Mouse (Mus musculus) hindbrain, embryonic 12.5 days (tissue): ENCODE measurements around the gene Bicral. TPM values are rescaled to one million over a fixed set of nuclear protein-coding genes. Genes with fewer than 3 reads are reported as not detected.
"Not testable (repeated sequence)": the region's sequence is repeated elsewhere in the genome, so short reads cannot be mapped to it uniquely, and the experiment has no call there.

Experiments
- ATAC-seq: fragments of 200-750 bp; cut with Nextera tagmentation; 2 replicates; pipeline ENCODE4 v1.8.0; 2017; ENCODE audit warnings: moderate TSS enrichment; ENCODE audit not compliant: low FRiP score
- H3K27ac ChIP-seq: fragments of 300-500 bp; sonication (generic); 2 replicates; pipeline ENCODE4 v1.5.1; 2016; ENCODE audit warnings: mild to moderate bottlenecking
- H3K27me3 ChIP-seq: fragments of 300-500 bp; sonication (generic); 2 replicates; pipeline ENCODE4 v1.6.1; 2016; ENCODE audit warnings: mild to moderate bottlenecking
- H3K36me3 ChIP-seq: fragments of 300-500 bp; sonication (generic); 2 replicates; pipeline ENCODE4 v1.6.1; 2016; ENCODE audit warnings: mild to moderate bottlenecking
- H3K4me1 ChIP-seq: fragments of 300-500 bp; sonication (generic); 2 replicates; pipeline ENCODE4 v1.6.1; 2016
- H3K4me2 ChIP-seq: fragments of 300-500 bp; sonication (generic); replicated peaks from 2 replicates; pipeline ENCODE4 v1.6.1; 2016; ENCODE audit warnings: mild to moderate bottlenecking
- H3K4me3 ChIP-seq: fragments of 300-500 bp; sonication (generic); 2 replicates; pipeline ENCODE4 v1.5.1; 2016; ENCODE audit warnings: mild to moderate bottlenecking
- H3K9ac ChIP-seq: fragments of 300-500 bp; sonication (generic); 2 replicates; pipeline ENCODE4 v1.6.1; 2016; ENCODE audit warnings: mild to moderate bottlenecking, moderate library complexity
- H3K9me3 ChIP-seq: fragments of 300-500 bp; sonication (generic); replicated peaks from 2 replicates; pipeline ENCODE4 v1.6.1; 2016; ENCODE audit warnings: mild to moderate bottlenecking
- WGBS: fragments of 180-500 bp; shearing (Covaris S2); methylation state at CpG from one replicate; pipeline ENCODE4 v1.1.7; 2016; 5-methylcytosine and 5-hydroxymethylcytosine counted together
- polyA plus RNA-seq: library from polyadenylated mRNA; unstranded; fragments of >200 nt; fragmentation: Nextera tagmentation; extraction: Ambion mirVana; gene quantifications from 2 replicates; pipeline ENCODE4 v1.2.1, GENCODE M21; 2016

Bicral gene
- polyA plus RNA-seq, 1 experiment from 2014 or later, result 7.6 TPM

DNA sequence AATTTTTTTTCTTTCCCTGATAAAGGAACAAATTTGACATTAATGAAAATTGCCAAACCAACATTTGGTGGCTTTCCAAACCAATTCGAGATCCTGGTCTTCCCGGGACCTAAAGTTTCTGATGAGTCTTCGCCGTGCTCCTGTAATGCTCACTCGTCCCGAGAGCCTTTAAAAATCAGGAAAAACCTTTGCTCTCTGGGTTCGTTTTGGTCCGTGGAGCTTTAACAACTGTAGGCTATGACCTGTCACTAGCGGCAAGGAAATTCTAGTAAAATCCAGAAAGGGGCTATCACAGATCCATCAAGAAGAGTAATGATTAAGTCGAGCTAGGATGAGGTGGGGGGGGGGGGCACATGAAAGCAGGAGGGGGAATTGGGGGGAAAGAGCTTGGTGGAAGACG is 76.4 kb downstream of the Bicral start:
- peaks cover 12% of the 10 kb centered on the region for H3K4me1 ChIP-seq
- peak overlapping the region; percentile 69 for H3K4me3 ChIP-seq
- H3K36me3 ChIP-seq, result peaks cover 37% of the 10 kb centered on the region
- H3K9ac ChIP-seq, result peak overlapping the region; percentile 80
- peak overlapping the region; percentile 92 for H3K27ac ChIP-seq
- H3K27me3 ChIP-seq, result no peaks in the 10 kb centered on the region
- no peaks in the 10 kb centered on the region for H3K9me3 ChIP-seq
- WGBS, result 6% methylated on average over 11 of the region's 11 CpGs
- no peak; the same call in 1 of the 2 replicates for ATAC-seq
- H3K4me2 ChIP-seq, result peak overlapping the region; percentile 63

DNA sequence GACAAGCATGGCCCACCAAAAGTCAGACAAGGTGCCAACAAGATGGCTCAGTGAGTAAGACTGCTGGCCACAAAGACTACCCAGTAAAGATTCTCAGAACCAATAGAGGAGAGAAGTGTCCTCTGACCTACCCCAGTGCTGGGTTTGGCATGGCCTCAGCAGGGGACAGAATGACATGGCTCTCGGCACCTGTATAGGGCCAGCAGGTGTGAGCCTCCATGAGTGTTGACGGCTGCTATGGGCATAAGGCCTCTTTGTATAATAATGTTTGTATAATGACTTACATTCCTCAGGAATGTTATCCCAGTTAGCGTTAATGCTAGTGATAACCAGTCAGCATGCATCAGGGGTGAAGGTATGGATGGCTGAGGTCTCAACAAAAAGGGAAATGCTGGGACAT is 82.2 kb downstream of the Bicral start:
- peaks cover 66% of the 10 kb centered on the region for H3K36me3 ChIP-seq
- no peak overlapping the region for H3K27ac ChIP-seq
- no peak for ATAC-seq
- H3K9me3 ChIP-seq, result no peaks in the 10 kb centered on the region
- H3K4me3 ChIP-seq, result no peak overlapping the region
- 83% methylated on average over 3 of the region's 3 CpGs for WGBS
- no peak overlapping the region for H3K9ac ChIP-seq
- H3K4me2 ChIP-seq, result no peak overlapping the region
- H3K27me3 ChIP-seq, result no peaks in the 10 kb centered on the region
- peaks cover 24% of the 10 kb centered on the region for H3K4me1 ChIP-seq

DNA sequence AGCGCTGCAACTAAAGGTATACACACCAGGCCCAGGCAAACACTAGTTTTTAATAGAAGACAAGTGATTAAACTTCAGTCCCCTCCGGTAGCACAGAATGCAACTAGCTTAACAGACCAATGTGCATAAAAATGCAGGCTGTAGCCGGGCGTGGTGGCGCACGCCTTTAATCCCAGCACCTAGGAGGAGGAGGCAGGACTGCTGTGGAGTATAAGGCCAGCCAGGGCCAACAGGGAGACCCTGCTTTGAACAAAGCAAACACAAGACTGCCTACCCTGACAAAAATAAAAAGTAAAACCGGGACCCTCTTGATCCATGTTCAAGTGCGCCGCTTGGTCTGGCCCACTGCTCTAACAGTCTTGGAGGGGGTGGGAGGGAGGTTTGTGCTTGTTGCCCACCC is 83.2 kb downstream of the Bicral start:
- Histone ChIP-seq H3K36me3 (peaks cover 59% of the 10 kb centered on the region), H3K9me3 (no peaks in the 10 kb centered on the region), H3K9ac (no peak overlapping the region), H3K4me2 (no peak overlapping the region), H3K27me3 (no peaks in the 10 kb centered on the region), H3K27ac (no peak overlapping the region), H3K4me1 (peaks cover 19% of the 10 kb centered on the region), H3K4me3 (no peak overlapping the region)
- ATAC-seq, result no peak
- 94% methylated on average over 9 of the region's 9 CpGs for WGBS

GRCm38 (mm10) chr17:46774131-46774472 is 84.2 kb downstream of the Bicral start:
- H3K9ac ChIP-seq, result no peak overlapping the region
- H3K36me3 ChIP-seq, result peaks cover 50% of the 10 kb centered on the region
- no peak for ATAC-seq
- H3K4me3 ChIP-seq, result peak overlapping the region; percentile 81; the same call in 1 of the 2 replicates
- H3K27ac ChIP-seq, result no peak overlapping the region
- H3K4me1 ChIP-seq, result peaks cover 19% of the 10 kb centered on the region
- 47% methylated on average over 2 of the region's 2 CpGs for WGBS
- no peaks in the 10 kb centered on the region for H3K27me3 ChIP-seq
- H3K9me3 ChIP-seq, result no peaks in the 10 kb centered on the region
- H3K4me2 ChIP-seq, result peak overlapping the region; percentile 89

DNA sequence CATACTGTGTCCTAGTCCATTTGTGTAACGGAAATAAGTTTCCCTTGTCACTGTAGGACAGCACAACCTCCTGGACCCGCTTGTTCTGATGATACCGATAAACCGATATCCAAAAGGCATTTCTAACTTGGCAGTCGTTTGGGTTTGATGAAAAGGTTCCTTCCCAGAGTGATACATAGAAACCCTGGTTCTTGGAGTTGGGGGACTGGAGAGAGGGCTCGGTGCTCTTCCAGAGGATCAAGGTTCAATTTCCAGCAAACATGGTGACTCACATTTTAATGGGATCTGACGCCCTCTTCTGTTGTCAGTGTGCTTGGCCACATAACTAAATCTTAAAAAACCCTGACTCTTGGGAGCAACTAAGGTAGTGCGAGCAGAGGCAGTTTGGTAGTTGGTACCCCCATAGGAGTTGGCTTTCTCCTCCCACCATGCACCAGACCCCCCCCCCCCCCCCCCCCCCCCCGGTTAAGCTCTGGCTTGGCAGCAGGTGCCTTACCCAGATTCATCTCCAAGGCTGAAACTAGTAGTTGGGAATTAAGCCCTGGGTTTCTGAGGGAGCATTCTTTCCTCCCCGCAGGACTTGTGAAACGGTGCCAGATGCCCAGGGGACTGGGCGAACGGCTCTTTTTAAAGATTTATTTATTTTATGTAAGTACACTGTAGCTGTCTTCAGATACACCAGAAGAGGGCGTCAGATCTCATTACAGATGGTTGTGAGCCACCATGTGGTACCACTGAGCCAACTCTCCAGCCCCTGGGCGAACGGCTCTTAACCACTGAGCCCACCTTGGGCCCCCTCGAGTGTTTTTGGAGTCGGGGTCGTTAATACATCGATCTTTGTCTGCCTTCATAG is 84.8 kb downstream of the Bicral start:
- WGBS, result 8% methylated on average over 19 of the region's 20 CpGs
- peaks cover 19% of the 10 kb centered on the region for H3K4me1 ChIP-seq
- H3K4me3 ChIP-seq, result peak overlapping the region; percentile 81
- peaks cover 44% of the 10 kb centered on the region for H3K36me3 ChIP-seq
- no peak for ATAC-seq
- H3K9me3 ChIP-seq, result no peaks in the 10 kb centered on the region
- peak overlapping the region; percentile 80 for H3K9ac ChIP-seq
- H3K4me2 ChIP-seq, result peak overlapping the region; percentile 89
- no peaks in the 10 kb centered on the region for H3K27me3 ChIP-seq
- 0 out of 2 replicates have a peak overlapping the region, but pooled peaks have one; percentile 69 for H3K27ac ChIP-seq

- H3K27me3 ChIP-seq, result no peaks in the 10 kb centered on the region
- H3K4me2 ChIP-seq, result peak within 1 kb of the TSS; percentile 89
- under 1% methylated on average over 50 of the region's 50 CpGs for WGBS
- peak; percentile 93 for ATAC-seq
- H3K27ac ChIP-seq, result peak within 1 kb of the TSS; percentile 69
- peak within 1 kb of the TSS; percentile 80 for H3K9ac ChIP-seq
- peaks cover 19% of the 10 kb centered on the region for H3K4me1 ChIP-seq
- peaks cover 35% of the 10 kb centered on the region for H3K36me3 ChIP-seq
- H3K9me3 ChIP-seq, result no peaks in the 10 kb centered on the region
- H3K4me3 ChIP-seq, result peak within 1 kb of the TSS; percentile 81
Measured at GRCm38 (mm10) chr17:46772404-46773277, 85.6 kb downstream of the Bicral start, which contains the start of gene 2310039H08Rik. TSS of gene 2310039H08Rik (plus strand) at chr17:46772635.

DNA sequence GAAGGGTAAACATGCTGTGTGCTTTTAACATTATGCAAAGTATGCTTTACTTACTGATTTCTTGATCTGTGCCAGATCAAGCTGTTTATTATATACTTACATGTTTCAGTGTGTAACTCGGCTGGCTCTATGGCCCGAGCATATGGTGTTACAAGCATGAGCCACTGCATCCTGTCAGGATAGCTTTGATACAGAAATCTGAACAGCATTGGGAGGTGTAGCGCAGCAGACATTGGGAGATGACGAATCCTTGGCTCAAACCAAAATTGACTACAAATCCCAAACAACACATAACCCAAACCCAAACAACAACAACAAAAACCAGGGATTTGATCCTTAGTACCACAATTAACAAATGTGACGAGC is 86.3 kb downstream of the Bicral start:
- H3K4me1 ChIP-seq, result peaks cover 19% of the 10 kb centered on the region
- H3K9me3 ChIP-seq, result no peaks in the 10 kb centered on the region
- peak overlapping the region; percentile 69; the same call in 1 of the 2 replicates for H3K27ac ChIP-seq
- H3K4me3 ChIP-seq, result peak overlapping the region; percentile 81
- H3K4me2 ChIP-seq, result peak overlapping the region; percentile 89
- no peaks in the 10 kb centered on the region for H3K27me3 ChIP-seq
- WGBS, result 7% methylated on average over 5 of the region's 5 CpGs
- peak; percentile 38; the same call in 1 of the 2 replicates for ATAC-seq
- peak overlapping the region; percentile 80 for H3K9ac ChIP-seq
- H3K36me3 ChIP-seq, result peaks cover 29% of the 10 kb centered on the region

DNA sequence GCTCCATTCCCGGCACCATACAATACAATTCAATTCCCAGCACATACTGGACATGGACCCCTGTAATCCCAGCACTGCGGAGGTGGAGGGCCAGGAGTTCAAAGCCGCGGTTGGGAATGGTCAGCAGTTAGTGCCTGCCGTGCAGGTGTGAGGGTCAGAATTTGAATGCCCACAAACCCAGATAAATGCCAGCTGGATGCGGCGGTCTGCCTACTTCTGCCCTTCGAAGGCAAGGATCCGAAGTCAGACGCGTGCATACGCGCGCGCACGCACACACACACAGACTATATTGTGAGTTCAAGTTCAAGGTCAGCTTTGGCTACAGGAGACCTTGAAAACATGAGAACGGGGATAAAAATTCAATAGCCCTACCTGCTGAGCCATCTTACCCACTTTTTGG is 86.7 kb downstream of the Bicral start:
- peak overlapping the region; percentile 89 for H3K4me2 ChIP-seq
- peaks cover 19% of the 10 kb centered on the region for H3K4me1 ChIP-seq
- peaks cover 26% of the 10 kb centered on the region for H3K36me3 ChIP-seq
- no peak for ATAC-seq
- peak overlapping the region; percentile 80 for H3K9ac ChIP-seq
- H3K27ac ChIP-seq, result no peak overlapping the region
- H3K4me3 ChIP-seq, result peak overlapping the region; percentile 81; the same call in 1 of the 2 replicates
- 73% methylated on average over 17 of the region's 17 CpGs for WGBS
- no peaks in the 10 kb centered on the region for H3K27me3 ChIP-seq
- no peaks in the 10 kb centered on the region for H3K9me3 ChIP-seq

GRCm38 (mm10) chr17:46771025-46771424 is 87.3 kb downstream of the Bicral start:
- Histone ChIP-seq H3K9ac (no peak overlapping the region), H3K27ac (no peak overlapping the region), H3K36me3 (peaks cover 21% of the 10 kb centered on the region), H3K4me2 (no peak overlapping the region), H3K4me1 (peaks cover 19% of the 10 kb centered on the region), H3K9me3 (no peaks in the 10 kb centered on the region), H3K4me3 (no peak overlapping the region), H3K27me3 (no peaks in the 10 kb centered on the region)
- 87% methylated on average over 4 of the region's 4 CpGs for WGBS
- no peak for ATAC-seq

- 91% methylated on average over 11 of the region's 11 CpGs for WGBS
- H3K4me3 ChIP-seq, result no peak overlapping the region
- ATAC-seq, result no peak
Measured at GRCm38 (mm10) chr17:46770546-46770945, 87.7 kb downstream of the Bicral start.

DNA sequence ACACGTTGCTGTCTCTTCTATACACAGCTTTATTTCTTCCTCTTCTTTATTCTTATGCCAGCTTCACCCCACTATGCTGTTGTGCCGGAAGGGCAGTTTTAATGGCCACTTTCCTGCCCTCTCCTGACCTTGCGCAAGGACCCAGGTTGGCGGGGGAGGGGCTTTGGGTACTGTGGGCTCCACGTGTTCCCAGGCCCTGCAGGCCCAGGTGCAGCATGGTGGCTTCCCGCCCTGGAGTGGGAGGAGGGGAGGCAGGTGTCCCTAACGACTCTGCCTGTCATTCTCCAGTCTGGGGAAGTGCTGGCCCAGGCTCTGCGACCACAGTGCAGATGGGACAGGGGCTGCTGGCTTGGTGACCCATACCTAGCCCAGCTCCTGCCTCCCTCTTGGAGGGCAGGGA is 90.4 kb downstream of the Bicral start:
- no peaks in the 10 kb centered on the region for H3K9me3 ChIP-seq
- no peaks in the 10 kb centered on the region for H3K27me3 ChIP-seq
- no peak for ATAC-seq
- H3K4me3 ChIP-seq, result no peak overlapping the region
- WGBS, result 56% methylated on average over 8 of the region's 8 CpGs
- 0 out of 2 replicates have a peak overlapping the region, but pooled peaks have one; percentile 19 for H3K9ac ChIP-seq
- peaks cover 7% of the 10 kb centered on the region for H3K4me1 ChIP-seq
- no peaks in the 10 kb centered on the region for H3K36me3 ChIP-seq
- H3K4me2 ChIP-seq, result no peak overlapping the region
- no peak overlapping the region for H3K27ac ChIP-seq

More at GRCm38 (mm10) chr17:46770546-46770945, 87.7 kb downstream of the Bicral start:
- Histone ChIP-seq H3K4me1 (peaks cover 19% of the 10 kb centered on the region), H3K4me2 (no peak overlapping the region), H3K9me3 (no peaks in the 10 kb centered on the region), H3K9ac (no peak overlapping the region), H3K27me3 (no peaks in the 10 kb centered on the region), H3K36me3 (peaks cover 16% of the 10 kb centered on the region), H3K27ac (no peak overlapping the region)

DNA sequence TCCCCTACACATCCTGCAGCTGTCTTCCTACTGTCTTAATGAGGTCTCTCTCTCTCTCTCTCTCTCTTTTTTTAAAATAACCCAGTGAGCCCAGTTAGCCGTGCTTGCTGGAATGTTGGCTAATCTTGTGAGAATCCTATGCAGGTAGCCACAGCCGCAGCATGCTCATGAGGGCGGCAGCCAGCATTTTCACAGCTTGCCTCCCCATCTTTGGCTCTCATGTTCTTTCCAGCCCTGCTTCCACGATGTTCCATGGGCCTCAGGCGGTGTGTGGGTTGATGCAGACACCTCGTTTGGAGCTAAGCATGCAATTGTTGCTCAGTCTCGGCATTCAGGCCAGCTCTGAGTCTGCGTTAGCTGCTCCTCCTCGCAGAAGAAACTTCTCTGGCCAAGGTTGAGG is 93.4 kb downstream of the Bicral start:
- not testable (repeated sequence) for H3K36me3 ChIP-seq, H3K27ac ChIP-seq, H3K4me3 ChIP-seq, H3K9me3 ChIP-seq, H3K4me1 ChIP-seq, ATAC-seq, H3K4me2 ChIP-seq, H3K27me3 ChIP-seq, H3K9ac ChIP-seq
- WGBS, result 74% methylated on average over 9 of the region's 9 CpGs
